Mouse (Mus musculus) thymus, postnatal 36 days (tissue): ENCODE measurements around the gene Gm7030.
"Not testable (repeated sequence)": the region's sequence is repeated elsewhere in the genome, so short reads cannot be mapped to it uniquely, and the experiment has no call there.

Source experiments
- DNase-seq, 2 experiments: peaks; one replicate each; pipeline ENCODE4 v3.0.0; 2022; ENCODE audit warnings: mixed read lengths in 2 of 2

The Gm7030 gene

GRCm38 (mm10) chr17:36135421-36136231 is 6.4 kb upstream of the Gm7030 start:
- not testable (repeated sequence) for DNase-seq

GRCm38 (mm10) chr17:36131516-36132265 is 2.5 kb upstream of the Gm7030 start:
- peak; percentile 51 to 71 for DNase-seq

- DNase-seq = not testable (repeated sequence)
Observed at GRCm38 (mm10) chr17:36128525-36128924, 700 bp downstream of the Gm7030 start.

GRCm38 (mm10) chr17:36124111-36124510 is 5.1 kb downstream of the Gm7030 start:
- not testable (repeated sequence) for DNase-seq

- peak; percentile 71 to 80 for DNase-seq
Observed at GRCm38 (mm10) chr17:36121352-36122020, 7.7 kb downstream of the Gm7030 start, which contains the start of gene Gm19684. Gm19684 (plus strand) TSS chr17:36121678.

- DNase-seq = peak; percentile 45 to 58
Observed at GRCm38 (mm10) chr17:36120839-36121238, 8.4 kb downstream of the Gm7030 start.

GRCm38 (mm10) chr17:36116545-36116944 is 12.7 kb downstream of the Gm7030 start:
- not testable (repeated sequence) for DNase-seq

- peak; percentile 39 to 54 for DNase-seq
Observed at GRCm38 (mm10) chr17:36113979-36114593, 15.1 kb downstream of the Gm7030 start.

- peak in 1 of 2 experiments; percentile 59 for DNase-seq
Observed at GRCm38 (mm10) chr17:36111510-36111868, 17.7 kb downstream of the Gm7030 start.

- DNase-seq = peak; percentile 58 to 63
Observed at GRCm38 (mm10) chr17:36110641-36111509, 18.4 kb downstream of the Gm7030 start.

- not testable (repeated sequence) for DNase-seq
Observed at GRCm38 (mm10) chr17:36110129-36110528, 19.1 kb downstream of the Gm7030 start.

GRCm38 (mm10) chr17:36102091-36102490 is 27.1 kb downstream of the Gm7030 start:
- not testable (repeated sequence) for DNase-seq

- not testable (repeated sequence) for DNase-seq
Observed at GRCm38 (mm10) chr17:36099603-36100002, 29.6 kb downstream of the Gm7030 start.

GRCm38 (mm10) chr17:36093936-36094335 is 35.3 kb downstream of the Gm7030 start:
- no peak for DNase-seq

GRCm38 (mm10) chr17:36092520-36092919 is 36.7 kb downstream of the Gm7030 start:
- DNase-seq = not testable (repeated sequence)

- not testable (repeated sequence) for DNase-seq
Observed at GRCm38 (mm10) chr17:36091933-36092332, 37.3 kb downstream of the Gm7030 start.

- DNase-seq = peak; percentile 73 to 80
Observed at GRCm38 (mm10) chr17:36085976-36086375, 43.2 kb downstream of the Gm7030 start.

- DNase-seq = peak; percentile 33 to 57
Observed at GRCm38 (mm10) chr17:36083870-36084451, 45.3 kb downstream of the Gm7030 start.

- peak; percentile 32 to 42 for DNase-seq
Observed at GRCm38 (mm10) chr17:36083266-36083869, 45.9 kb downstream of the Gm7030 start.

GRCm38 (mm10) chr17:36082519-36083232 is 46.5 kb downstream of the Gm7030 start:
- not testable (repeated sequence) for DNase-seq
